Mouse (Mus musculus) gastrocnemius, postnatal 14 days (tissue): ENCODE measurements around the gene Pxylp1. TPM values are rescaled to one million over a fixed set of nuclear protein-coding genes. Genes with fewer than 3 reads are reported as not detected.

Experiments used
- DNase-seq: peaks from one replicate; pipeline ENCODE4 v3.0.0; 2021; ENCODE audit warnings: mixed read lengths
- intact Hi-C: fragments of 180-260 bp; cut with DNase I; formaldehyde crosslinking; loops from one replicate; pipeline ENCODE4 v1.15.1; 2025; ENCODE audit warnings: low total_unique reads
- total RNA-seq, 2 experiments: library from RNA; stranded (reverse); gene quantifications; 2 replicates each; pipeline ENCODE4 v1.2.3; 2021

The Pxylp1 gene
- total RNA-seq, 2 experiments from 2014 or later: 2.2 to 2.4 TPM

GRCm38 (mm10) chr9:96830856-96831359 is 61.6 kb downstream of the Pxylp1 start:
- no peak for DNase-seq
- intact Hi-C loops: no loop called here

- intact Hi-C loops: no loop called here
- DNase-seq: no peak
Measured at GRCm38 (mm10) chr9:96829682-96830081, 62.8 kb downstream of the Pxylp1 start.

GRCm38 (mm10) chr9:96828071-96828470 is 64.4 kb downstream of the Pxylp1 start:
- DNase-seq: no peak
- intact Hi-C loops: no loop called here

GRCm38 (mm10) chr9:96827002-96827785 is 65.3 kb downstream of the Pxylp1 start:
- no peak for DNase-seq
- intact Hi-C loops: no loop called here

GRCm38 (mm10) chr9:96824857-96825256 is 67.6 kb downstream of the Pxylp1 start:
- DNase-seq: no peak
- intact Hi-C loops: no loop called here

GRCm38 (mm10) chr9:96824026-96824425 is 68.4 kb downstream of the Pxylp1 start:
- intact Hi-C loops: no loop called here
- DNase-seq: no peak

- intact Hi-C loops: no loop called here
- no peak for DNase-seq
Measured at GRCm38 (mm10) chr9:96823541-96823940, 68.9 kb downstream of the Pxylp1 start.

GRCm38 (mm10) chr9:96823005-96823404 is 69.5 kb downstream of the Pxylp1 start:
- intact Hi-C loops: no loop called here
- DNase-seq: no peak

GRCm38 (mm10) chr9:96818822-96819481 is 73.5 kb downstream of the Pxylp1 start:
- intact Hi-C loops: loop anchor here (5.0 to 10.0 kb wide), 3 partner anchors 54 to 244 kb away; no protein-coding TSS in a partner anchor

GRCm38 (mm10) chr9:96818128-96818821 is 74.2 kb downstream of the Pxylp1 start:
- no peak for DNase-seq
- intact Hi-C loops: loop anchor here (5.0 to 10.0 kb wide), 3 partner anchors 53 to 243 kb away; no protein-coding TSS in a partner anchor

More at GRCm38 (mm10) chr9:96818822-96819481, 73.5 kb downstream of the Pxylp1 start:
- no peak for DNase-seq

- intact Hi-C loops: loop anchor here (10.0 kb wide), 2 partner anchors 47 to 237 kb away; no protein-coding TSS in a partner anchor
- DNase-seq: no peak
Measured at GRCm38 (mm10) chr9:96811996-96812395, 80.5 kb downstream of the Pxylp1 start.

- DNase-seq: no peak
- intact Hi-C loops: no loop called here
Measured at GRCm38 (mm10) chr9:96800131-96800825, 92.2 kb downstream of the Pxylp1 start.

GRCm38 (mm10) chr9:96797311-96797710 is 95.2 kb downstream of the Pxylp1 start:
- DNase-seq: no peak
- intact Hi-C loops: no loop called here

- DNase-seq: peak; percentile 35
- intact Hi-C loops: no loop called here
Measured at GRCm38 (mm10) chr9:96795399-96795928, 97.0 kb downstream of the Pxylp1 start.

- intact Hi-C loops: no loop called here
- DNase-seq: no peak
Measured at GRCm38 (mm10) chr9:96794601-96795000, 97.9 kb downstream of the Pxylp1 start.

GRCm38 (mm10) chr9:96792543-96792942 is 99.9 kb downstream of the Pxylp1 start:
- intact Hi-C loops: no loop called here
- DNase-seq: no peak

GRCm38 (mm10) chr9:96790389-96791007 is 102.0 kb downstream of the Pxylp1 start:
- DNase-seq: no peak

GRCm38 (mm10) chr9:96789906-96790305 is 102.6 kb downstream of the Pxylp1 start:
- no peak for DNase-seq
- intact Hi-C loops: no loop called here

More at GRCm38 (mm10) chr9:96790389-96791007, 102.0 kb downstream of the Pxylp1 start:
- intact Hi-C loops: no loop called here

- intact Hi-C loops: no loop called here
- no peak for DNase-seq
Measured at GRCm38 (mm10) chr9:96787797-96788196, 104.7 kb downstream of the Pxylp1 start.
